Mouse (Mus musculus): ENCODE data around the gene Adam15. TPM values are rescaled to one million over a fixed set of nuclear protein-coding genes. Genes with fewer than 3 reads are reported as not detected.

Adam15 gene
- total and polyA plus RNA-seq, 2 experiments from 2014 or later = 82.2 to 99.0 TPM

DNA sequence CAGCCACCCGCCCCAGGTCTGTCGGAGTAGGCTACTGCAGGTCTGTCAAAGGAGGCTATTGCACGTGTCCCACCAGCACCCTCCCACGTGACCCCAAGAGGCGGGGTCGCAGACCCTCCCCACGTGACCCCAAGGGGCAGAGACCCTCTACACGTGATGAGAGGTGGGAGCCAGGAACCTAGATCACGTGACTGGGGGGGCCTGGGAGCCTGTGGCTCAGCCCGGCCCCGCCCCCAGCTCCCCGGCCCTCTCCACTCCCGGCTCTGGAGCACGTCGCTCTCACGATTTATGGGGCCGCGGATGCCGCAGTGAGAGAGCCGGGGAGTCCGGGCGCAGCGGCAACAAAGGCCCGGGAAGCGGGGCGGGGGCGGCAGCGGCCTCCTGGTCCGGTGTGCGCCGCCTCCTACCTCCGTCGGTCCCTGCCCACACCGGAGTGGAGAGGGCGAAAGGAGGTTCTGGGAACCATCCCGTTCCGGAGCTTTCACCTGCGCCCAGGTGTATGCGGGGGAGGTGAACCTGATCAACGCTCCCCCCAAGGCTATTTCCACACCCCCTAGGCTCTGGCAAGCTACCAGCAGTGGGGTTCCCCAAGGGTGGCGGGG lies 29.1 kb downstream of the Adam15 start:
- Histone ChIP-seq H3K9me3 (replicated peaks; ENCODE audit: control insufficient read depth, low read length) (no peaks in the 10 kb centered on the region), H3K4me3 (ENCODE audit: low read depth, low read length) (peak overlapping the region; percentile 58), H3K9ac (replicated peaks; ENCODE audit: low read depth, low read length) (no peak overlapping the region; the same call in 1 of the 2 replicates), H3K27ac (ENCODE audit: low read depth) (no peak overlapping the region), H3K4me2 (ENCODE audit: low read depth, low read length) (peak overlapping the region; percentile 91), H3K36me3 (replicated peaks; ENCODE audit: control insufficient read depth, insufficient read depth, low read length) (no peaks in the 10 kb centered on the region), H3K27me3 (ENCODE audit: control insufficient read depth, insufficient read depth, low read length) (peaks cover 81% of the 10 kb centered on the region), H3K4me1 (ENCODE audit: control insufficient read depth, insufficient read depth) (peaks cover 38% of the 10 kb centered on the region)
- TF ChIP-seq CTCF (IDR thresholded peaks at IDR 0.05; ENCODE audit: low read depth) = no peak
- TF ChIP-seq EP300 (IDR thresholded peaks at IDR 0.05; ENCODE audit: low read depth) = no peak
- ATAC-seq (ENCODE audit: insufficient read depth, low read depth) = 0 out of 2 replicates have a peak, but pooled peaks have one; percentile 2
- WGBS = under 1% methylated on average over 34 of the region's 41 CpGs
- DNase-seq (ENCODE audit: low spot score) = no peak

GRCm38 (mm10) chr3:89319591-89320350 lies 30.0 kb downstream of the Adam15 start:
- Histone ChIP-seq H3K27me3 (ENCODE audit: control insufficient read depth, insufficient read depth, low read length) (peaks cover 82% of the 10 kb centered on the region), H3K9me3 (replicated peaks; ENCODE audit: control insufficient read depth, low read length) (no peaks in the 10 kb centered on the region), H3K4me1 (ENCODE audit: control insufficient read depth, insufficient read depth) (peaks cover 45% of the 10 kb centered on the region), H3K4me3 (ENCODE audit: low read depth, low read length) (peak overlapping the region; percentile 58), H3K27ac (ENCODE audit: low read depth) (no peak overlapping the region), H3K36me3 (replicated peaks; ENCODE audit: control insufficient read depth, insufficient read depth, low read length) (no peaks in the 10 kb centered on the region), H3K4me2 (ENCODE audit: low read depth, low read length) (peak overlapping the region; percentile 91), H3K9ac (replicated peaks; ENCODE audit: low read depth, low read length) (no peak overlapping the region)
- DNase-seq (ENCODE audit: low spot score) (no peak), ATAC-seq (ENCODE audit: insufficient read depth, low read depth) (no peak)
- WGBS = 3% methylated on average over 53 of the region's 58 CpGs
- no peak for TF ChIP-seq CTCF (IDR thresholded peaks at IDR 0.05; ENCODE audit: low read depth)
- no peak for TF ChIP-seq EP300 (IDR thresholded peaks at IDR 0.05; ENCODE audit: low read depth)

DNA sequence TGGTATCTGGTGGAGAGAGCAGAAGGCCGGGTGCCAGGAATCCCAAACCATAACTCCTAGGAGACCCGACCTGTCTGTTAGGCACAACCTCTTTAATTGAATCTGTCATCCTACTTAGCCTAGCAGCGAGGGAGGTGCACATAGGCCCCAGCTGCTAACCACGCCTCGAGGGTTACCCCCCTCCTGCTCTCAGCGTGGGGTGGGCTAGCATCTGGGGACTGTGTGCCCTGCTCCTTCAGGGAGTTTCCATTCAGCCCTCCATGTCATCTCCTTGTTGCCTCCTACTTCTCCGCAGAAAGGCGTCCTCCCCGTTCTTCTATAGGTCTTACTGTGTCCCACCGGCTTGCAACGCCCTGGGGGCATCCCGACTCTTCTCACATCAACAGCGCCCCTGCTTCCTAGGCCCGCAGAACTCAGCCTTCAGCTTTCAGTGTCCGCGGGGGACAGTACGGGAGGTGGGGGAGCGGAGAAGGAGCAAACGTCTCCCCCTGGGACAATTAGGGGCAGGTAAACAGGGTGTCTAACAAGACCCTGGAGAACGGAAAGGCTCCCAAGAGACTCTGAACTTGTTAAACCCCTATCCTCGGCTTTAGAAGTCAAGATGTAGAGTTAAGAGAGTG lies 30.7 kb downstream of the Adam15 start:
- Histone ChIP-seq H3K4me2 (ENCODE audit: low read depth, low read length) (peak overlapping the region; percentile 91), H3K4me1 (ENCODE audit: control insufficient read depth, insufficient read depth) (peaks cover 50% of the 10 kb centered on the region), H3K9ac (replicated peaks; ENCODE audit: low read depth, low read length) (no peak overlapping the region), H3K27ac (ENCODE audit: low read depth) (no peak overlapping the region), H3K27me3 (ENCODE audit: control insufficient read depth, insufficient read depth, low read length) (peaks cover 80% of the 10 kb centered on the region), H3K36me3 (replicated peaks; ENCODE audit: control insufficient read depth, insufficient read depth, low read length) (no peaks in the 10 kb centered on the region), H3K9me3 (replicated peaks; ENCODE audit: control insufficient read depth, low read length) (no peaks in the 10 kb centered on the region), H3K4me3 (ENCODE audit: low read depth, low read length) (peak overlapping the region; percentile 58)
- TF ChIP-seq EP300 (IDR thresholded peaks at IDR 0.05; ENCODE audit: low read depth) = no peak
- TF ChIP-seq CTCF (IDR thresholded peaks at IDR 0.05; ENCODE audit: low read depth) = no peak
- no peak for DNase-seq (ENCODE audit: low spot score)
- 16% methylated on average over 21 of the region's 21 CpGs for WGBS
- no peak for ATAC-seq (ENCODE audit: insufficient read depth, low read depth)

DNA sequence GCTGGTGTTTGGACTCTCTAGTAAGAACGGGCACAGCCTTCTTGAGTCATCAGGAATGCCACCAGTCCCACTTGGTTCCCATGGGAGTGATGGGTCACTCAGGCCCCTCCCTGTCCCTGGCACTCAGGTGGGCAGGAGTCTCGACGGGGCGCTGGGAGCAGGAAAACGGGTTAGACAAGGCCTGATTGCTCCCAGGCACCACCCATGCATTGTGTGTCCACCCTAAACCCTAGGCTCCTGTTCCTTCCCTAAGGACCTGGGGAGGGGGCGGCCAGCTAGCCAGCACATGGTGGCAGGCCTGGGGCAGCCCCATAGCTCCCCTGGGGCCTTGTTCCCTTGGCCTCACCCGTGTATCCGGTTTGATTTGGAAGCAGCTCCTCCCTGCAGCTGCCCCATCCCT lies 31.5 kb downstream of the Adam15 start:
- WGBS = 81% methylated on average over 8 of the region's 8 CpGs
- DNase-seq (ENCODE audit: low spot score) = no peak
- no peak overlapping the region for H3K4me2 ChIP-seq (ENCODE audit: low read depth, low read length)
- H3K9ac ChIP-seq (replicated peaks; ENCODE audit: low read depth, low read length) = no peak overlapping the region
- no peak for ATAC-seq (ENCODE audit: insufficient read depth, low read depth)
- no peaks in the 10 kb centered on the region for H3K9me3 ChIP-seq (replicated peaks; ENCODE audit: control insufficient read depth, low read length)
- peaks cover 50% of the 10 kb centered on the region for H3K4me1 ChIP-seq (ENCODE audit: control insufficient read depth, insufficient read depth)
- no peak for TF ChIP-seq EP300 (IDR thresholded peaks at IDR 0.05; ENCODE audit: low read depth)
- TF ChIP-seq CTCF (IDR thresholded peaks at IDR 0.05; ENCODE audit: low read depth) = no peak
- H3K27me3 ChIP-seq (ENCODE audit: control insufficient read depth, insufficient read depth, low read length) = peaks cover 72% of the 10 kb centered on the region
- no peak overlapping the region for H3K27ac ChIP-seq (ENCODE audit: low read depth)
- no peaks in the 10 kb centered on the region for H3K36me3 ChIP-seq (replicated peaks; ENCODE audit: control insufficient read depth, insufficient read depth, low read length)
- no peak overlapping the region for H3K4me3 ChIP-seq (ENCODE audit: low read depth, low read length)

DNA sequence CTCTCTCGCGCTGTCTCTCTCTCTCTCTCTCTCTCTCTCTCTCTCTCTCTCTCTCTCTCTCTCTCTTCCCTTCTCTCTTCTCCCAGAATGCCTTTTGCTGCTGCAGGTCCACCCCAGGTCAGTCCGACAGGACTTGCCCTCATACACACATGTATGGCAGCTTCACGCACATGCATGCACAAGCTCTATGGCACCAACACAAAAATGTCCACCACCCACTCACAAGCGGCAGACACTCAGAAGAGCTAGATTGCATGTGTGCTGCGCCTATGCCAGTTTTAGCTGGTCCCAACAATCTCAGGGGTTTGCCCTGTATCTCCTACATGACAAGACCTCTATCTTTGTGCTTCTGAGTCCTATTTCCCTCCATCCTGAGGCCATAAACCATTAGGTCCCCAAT lies 32.5 kb downstream of the Adam15 start:
- no peak for DNase-seq (ENCODE audit: low spot score)
- H3K4me3 ChIP-seq (ENCODE audit: low read depth, low read length) = no peak overlapping the region
- H3K4me2 ChIP-seq (ENCODE audit: low read depth, low read length) = no peak overlapping the region
- H3K27me3 ChIP-seq (ENCODE audit: control insufficient read depth, insufficient read depth, low read length) = peaks cover 62% of the 10 kb centered on the region
- H3K4me1 ChIP-seq (ENCODE audit: control insufficient read depth, insufficient read depth) = peaks cover 44% of the 10 kb centered on the region
- WGBS = 65% methylated on average over 6 of the region's 6 CpGs
- no peak overlapping the region for H3K27ac ChIP-seq (ENCODE audit: low read depth)
- TF ChIP-seq EP300 (IDR thresholded peaks at IDR 0.05; ENCODE audit: low read depth) = no peak
- no peaks in the 10 kb centered on the region for H3K9me3 ChIP-seq (replicated peaks; ENCODE audit: control insufficient read depth, low read length)
- H3K9ac ChIP-seq (replicated peaks; ENCODE audit: low read depth, low read length) = no peak overlapping the region
- no peaks in the 10 kb centered on the region for H3K36me3 ChIP-seq (replicated peaks; ENCODE audit: control insufficient read depth, insufficient read depth, low read length)
- ATAC-seq (ENCODE audit: insufficient read depth, low read depth) = no peak
